Mouse (Mus musculus): ENCODE measurements around the gene Atp2a3. TPM values are rescaled to one million over a fixed set of nuclear protein-coding genes. Genes with fewer than 3 reads are reported as not detected.

Atp2a3 gene
- polyA plus RNA-seq, 1 experiment, result 0.54 TPM

- Histone ChIP-seq H3K27me3 (ENCODE audit: control insufficient read depth, insufficient read depth, insufficient read length) (no peaks in the 10 kb centered on the region), H3K79me3 (ENCODE audit: low read depth) (no peaks in the 10 kb centered on the region), H3K79me2 (ENCODE audit: control insufficient read depth, insufficient read depth) (no peaks in the 10 kb centered on the region), H3ac (ENCODE audit: control insufficient read depth, insufficient read length, low read depth) (no peak overlapping the region), H3K4me3 (ENCODE audit: insufficient read depth, poor library complexity, severe bottlenecking) (no peak overlapping the region), H3K36me3 (ENCODE audit: control insufficient read depth, insufficient read depth) (peaks cover 50% of the 10 kb centered on the region)
- TF ChIP-seq USF1 (IDR thresholded peaks at IDR 0.05; ENCODE audit: low read depth), result no peak
- peak; percentile 92 for TF ChIP-seq CTCF (IDR thresholded peaks at IDR 0.05; ENCODE audit: control insufficient read depth, insufficient read depth, insufficient read length)
Measured at GRCm38 (mm10) chr11:72926226-72926890, 34.6 kb upstream of the Atp2a3 start.

GRCm38 (mm10) chr11:72928516-72928915, 32.5 kb upstream of the Atp2a3 start:
- H3K79me3 ChIP-seq (ENCODE audit: low read depth), result no peaks in the 10 kb centered on the region
- H3K4me3 ChIP-seq (ENCODE audit: insufficient read depth, poor library complexity, severe bottlenecking), result no peak overlapping the region
- H3K79me2 ChIP-seq (ENCODE audit: control insufficient read depth, insufficient read depth), result no peaks in the 10 kb centered on the region
- no peak overlapping the region for H3ac ChIP-seq (ENCODE audit: control insufficient read depth, insufficient read length, low read depth)
- peaks cover 33% of the 10 kb centered on the region for H3K36me3 ChIP-seq (ENCODE audit: control insufficient read depth, insufficient read depth)
- TF ChIP-seq FOSL1 (IDR thresholded peaks at IDR 0.05; ENCODE audit: insufficient read depth, low read length, poor library complexity, severe bottlenecking), result no peak
- no peak for TF ChIP-seq MAX (IDR thresholded peaks at IDR 0.05)
- TF ChIP-seq MYOG (IDR thresholded peaks at IDR 0.05; ENCODE audit: control insufficient read depth, extremely low read depth, insufficient read length), result no peak
- no peak for TF ChIP-seq CTCF (IDR thresholded peaks at IDR 0.05; ENCODE audit: control insufficient read depth, insufficient read depth, insufficient read length)
- TF ChIP-seq CEBPB (IDR thresholded peaks at IDR 0.05; ENCODE audit: low read depth), result no peak
- TF ChIP-seq MYOD1 (IDR thresholded peaks at IDR 0.05; ENCODE audit: control insufficient read depth, insufficient read length, low read depth), result no peak
- TF ChIP-seq USF1 (IDR thresholded peaks at IDR 0.05; ENCODE audit: low read depth), result no peak
- no peaks in the 10 kb centered on the region for H3K27me3 ChIP-seq (ENCODE audit: control insufficient read depth, insufficient read depth, insufficient read length)

- H3K4me3 ChIP-seq (ENCODE audit: insufficient read depth, poor library complexity, severe bottlenecking), result no peak overlapping the region
- no peaks in the 10 kb centered on the region for H3K79me3 ChIP-seq (ENCODE audit: low read depth)
- H3ac ChIP-seq (ENCODE audit: control insufficient read depth, insufficient read length, low read depth), result no peak overlapping the region
- no peaks in the 10 kb centered on the region for H3K79me2 ChIP-seq (ENCODE audit: control insufficient read depth, insufficient read depth)
- H3K27me3 ChIP-seq (ENCODE audit: control insufficient read depth, insufficient read depth, insufficient read length), result no peaks in the 10 kb centered on the region
- TF ChIP-seq CEBPB (IDR thresholded peaks at IDR 0.05; ENCODE audit: low read depth) (no peak), USF1 (IDR thresholded peaks at IDR 0.05; ENCODE audit: low read depth) (no peak), CTCF (IDR thresholded peaks at IDR 0.05; ENCODE audit: control insufficient read depth, insufficient read depth, insufficient read length) (no peak), MYOG (IDR thresholded peaks at IDR 0.05; ENCODE audit: control insufficient read depth, extremely low read depth, insufficient read length) (no peak), MAX (IDR thresholded peaks at IDR 0.05) (no peak), MYOD1 (IDR thresholded peaks at IDR 0.05; ENCODE audit: control insufficient read depth, insufficient read length, low read depth) (no peak), FOSL1 (IDR thresholded peaks at IDR 0.05; ENCODE audit: insufficient read depth, low read length, poor library complexity, severe bottlenecking) (no peak)
- H3K36me3 ChIP-seq (ENCODE audit: control insufficient read depth, insufficient read depth), result no peaks in the 10 kb centered on the region
Measured at GRCm38 (mm10) chr11:72940208-72941143, 20.5 kb upstream of the Atp2a3 start.

GRCm38 (mm10) chr11:72944996-72945793, 15.8 kb upstream of the Atp2a3 start:
- no peak overlapping the region for H3ac ChIP-seq (ENCODE audit: control insufficient read depth, insufficient read length, low read depth)
- H3K79me3 ChIP-seq (ENCODE audit: low read depth), result no peaks in the 10 kb centered on the region
- no peak for TF ChIP-seq CTCF (IDR thresholded peaks at IDR 0.05; ENCODE audit: control insufficient read depth, insufficient read depth, insufficient read length)
- no peak for TF ChIP-seq MYOG (IDR thresholded peaks at IDR 0.05; ENCODE audit: control insufficient read depth, extremely low read depth, insufficient read length)
- TF ChIP-seq FOSL1 (IDR thresholded peaks at IDR 0.05; ENCODE audit: insufficient read depth, low read length, poor library complexity, severe bottlenecking), result no peak
- TF ChIP-seq MYOD1 (IDR thresholded peaks at IDR 0.05; ENCODE audit: control insufficient read depth, insufficient read length, low read depth), result no peak
- no peak for TF ChIP-seq MAX (IDR thresholded peaks at IDR 0.05)
- TF ChIP-seq CEBPB (IDR thresholded peaks at IDR 0.05; ENCODE audit: low read depth), result no peak
- no peak for TF ChIP-seq USF1 (IDR thresholded peaks at IDR 0.05; ENCODE audit: low read depth)
- no peaks in the 10 kb centered on the region for H3K27me3 ChIP-seq (ENCODE audit: control insufficient read depth, insufficient read depth, insufficient read length)
- no peak overlapping the region for H3K4me3 ChIP-seq (ENCODE audit: insufficient read depth, poor library complexity, severe bottlenecking)
- no peaks in the 10 kb centered on the region for H3K36me3 ChIP-seq (ENCODE audit: control insufficient read depth, insufficient read depth)
- H3K79me2 ChIP-seq (ENCODE audit: control insufficient read depth, insufficient read depth), result no peaks in the 10 kb centered on the region

- Histone ChIP-seq H3ac (ENCODE audit: control insufficient read depth, insufficient read length, low read depth) (no peak overlapping the region), H3K79me3 (ENCODE audit: low read depth) (no peaks in the 10 kb centered on the region), H3K4me3 (ENCODE audit: insufficient read depth, poor library complexity, severe bottlenecking) (no peak overlapping the region), H3K79me2 (ENCODE audit: control insufficient read depth, insufficient read depth) (no peaks in the 10 kb centered on the region), H3K27me3 (ENCODE audit: control insufficient read depth, insufficient read depth, insufficient read length) (no peaks in the 10 kb centered on the region), H3K36me3 (ENCODE audit: control insufficient read depth, insufficient read depth) (no peaks in the 10 kb centered on the region)
- TF ChIP-seq USF1 (IDR thresholded peaks at IDR 0.05; ENCODE audit: low read depth) (no peak), MYOD1 (IDR thresholded peaks at IDR 0.05; ENCODE audit: control insufficient read depth, insufficient read length, low read depth) (no peak)
Measured at GRCm38 (mm10) chr11:72945875-72946559, 15.0 kb upstream of the Atp2a3 start.
